Mouse (Mus musculus) lung, adult 2 months (tissue): Measurements from ENCODE around the gene Stx12.

Experiments used
- CTCF ChIP-seq: fragments of 200-500 bp; IDR thresholded peaks from 2 replicates; pipeline ENCODE4 v1.5.1; 2011; ENCODE audit warnings: mild to moderate bottlenecking, low read length, control low read depth; ENCODE audit not compliant: insufficient read depth
- POLR2A ChIP-seq: fragments of 200-500 bp; IDR thresholded peaks from 2 replicates; pipeline ENCODE4 v1.6.1; 2011; ENCODE audit warnings: low read depth, mild to moderate bottlenecking, control low read depth, low read length, borderline replicate concordance; ENCODE audit errors: extremely low read depth

GRCm38 (mm10) chr4:132874363-132875097 is 9.8 kb downstream of the Stx12 start:
- no peak for TF ChIP-seq POLR2A
- no peak for TF ChIP-seq CTCF
